Mouse (Mus musculus) liver, adult 2 months (tissue): ENCODE results near the gene Mylk. TPM values are rescaled to one million over a fixed set of nuclear protein-coding genes. Genes with fewer than 3 reads are reported as not detected.
A peak's percentile ranks its signal among the peaks of the same experiment; 100 is the strongest.

ENCODE experiments used
- DNase-seq: peaks from one replicate; pipeline ENCODE4 v3.0.0-alpha.2; 2011; ENCODE audit warnings: low read depth, low spot score; ENCODE audit errors: extremely low read depth
- H3K27ac ChIP-seq: fragments of 200-500 bp; replicated peaks from 2 replicates; pipeline ENCODE4 v1.5.1; 2012; ENCODE audit warnings: low read depth, mild to moderate bottlenecking, control low read depth, inconsistent platforms, low read length; ENCODE audit not compliant: insufficient read depth
- H3K27me3 ChIP-seq: fragments of 200-500 bp; 2 replicates; pipeline ENCODE4 v1.6.1; 2012; ENCODE audit warnings: mild to moderate bottlenecking, moderate library complexity, low read length, inconsistent platforms; ENCODE audit not compliant: control insufficient read depth, insufficient read depth
- H3K36me3 ChIP-seq: fragments of 200-500 bp; 2 replicates; pipeline ENCODE4 v1.6.1; 2012; ENCODE audit warnings: low read length, inconsistent platforms; ENCODE audit not compliant: control insufficient read depth, insufficient read depth
- H3K4me1 ChIP-seq: fragments of 200-500 bp; 2 replicates; pipeline ENCODE4 v1.6.1; 2011; ENCODE audit warnings: low read length; ENCODE audit not compliant: control insufficient read depth, insufficient read depth
- H3K4me3 ChIP-seq: fragments of 200-500 bp; 2 replicates; pipeline ENCODE4 v1.5.1; 2011; ENCODE audit warnings: low read depth, mild to moderate bottlenecking, control low read depth, low read length, moderate library complexity; ENCODE audit not compliant: insufficient read depth
- H3K79me2 ChIP-seq: fragments of 200-500 bp; 2 replicates; pipeline ENCODE4 v1.6.1; 2012; ENCODE audit warnings: inconsistent platforms, mild to moderate bottlenecking, low read length, moderate library complexity; ENCODE audit not compliant: control insufficient read depth, insufficient read depth
- H3K9ac ChIP-seq: fragments of 200-500 bp; 2 replicates; pipeline ENCODE4 v1.6.1; 2012; ENCODE audit warnings: low read depth, mild to moderate bottlenecking, control low read depth, inconsistent platforms, low read length
- CTCF ChIP-seq: fragments of 200-500 bp; IDR thresholded peaks from 2 replicates; pipeline ENCODE4 v1.5.1; 2011; ENCODE audit warnings: low read depth, low read length, control low read depth
- POLR2A ChIP-seq: fragments of 200-500 bp; IDR thresholded peaks from 2 replicates; pipeline ENCODE4 v1.6.1; 2011; ENCODE audit warnings: low read length, control low read depth; ENCODE audit not compliant: insufficient read depth; ENCODE audit errors: extremely low read depth
- WGBS: fragments of 180-500 bp; shearing (Covaris S2); methylation state at CpG from one replicate; pipeline ENCODE4 v1.1.7; 2018; 5-methylcytosine and 5-hydroxymethylcytosine counted together
- polyA plus RNA-seq: library from polyadenylated mRNA; depleted of rRNA; stranded (reverse); fragments of >200 nt; gene quantifications from 2 replicates; pipeline ENCODE4 v1.2.3, GENCODE M21; 2012
- total RNA-seq: library from RNA; depleted of rRNA; stranded (reverse); fragments of >200 nt; gene quantifications from 2 replicates; pipeline ENCODE4 v1.2.3, GENCODE M21; 2014

The Mylk gene
- total and polyA plus RNA-seq, 2 experiments, result 33.0 to 37.7 TPM

GRCm38 (mm10) chr16:34772445-34773032 is 27.5 kb downstream of the Mylk start:
- no peak overlapping the region for H3K4me3 ChIP-seq
- no peaks in the 10 kb centered on the region for H3K4me1 ChIP-seq
- 84% methylated on average over 4 of the region's 4 CpGs for WGBS
- no peak overlapping the region for H3K27ac ChIP-seq
- H3K79me2 ChIP-seq, result peaks cover 2% of the 10 kb centered on the region; the same call in 1 of the 2 replicates
- no peak for DNase-seq
- H3K36me3 ChIP-seq, result no peaks in the 10 kb centered on the region
- H3K9ac ChIP-seq, result no peak overlapping the region
- TF ChIP-seq POLR2A (no peak), CTCF (no peak)
- no peaks in the 10 kb centered on the region for H3K27me3 ChIP-seq

GRCm38 (mm10) chr16:34782442-34782841 is 37.4 kb downstream of the Mylk start:
- Histone ChIP-seq H3K27me3 (no peaks in the 10 kb centered on the region), H3K4me3 (no peak overlapping the region), H3K36me3 (no peaks in the 10 kb centered on the region; the same call in 1 of the 2 replicates), H3K4me1 (no peaks in the 10 kb centered on the region), H3K27ac (no peak overlapping the region), H3K9ac (no peak overlapping the region), H3K79me2 (no peaks in the 10 kb centered on the region; the same call in 1 of the 2 replicates)
- 92% methylated on average over 1 of the region's 1 CpGs for WGBS
- no peak for DNase-seq
- no peak for TF ChIP-seq POLR2A
- TF ChIP-seq CTCF, result no peak

- TF ChIP-seq CTCF, result no peak
- TF ChIP-seq POLR2A, result no peak
- Histone ChIP-seq H3K4me3 (no peak overlapping the region), H3K79me2 (no peaks in the 10 kb centered on the region; the same call in 1 of the 2 replicates), H3K27me3 (no peaks in the 10 kb centered on the region), H3K9ac (no peak overlapping the region), H3K36me3 (no peaks in the 10 kb centered on the region; the same call in 1 of the 2 replicates), H3K27ac (no peak overlapping the region), H3K4me1 (no peaks in the 10 kb centered on the region)
- WGBS, result 69% methylated on average over 5 of the region's 5 CpGs
- peak; percentile 11 for DNase-seq
Observed at GRCm38 (mm10) chr16:34783536-34783935, 38.5 kb downstream of the Mylk start.

GRCm38 (mm10) chr16:34784675-34785074 is 39.7 kb downstream of the Mylk start:
- Histone ChIP-seq H3K27ac (no peak overlapping the region), H3K4me1 (no peaks in the 10 kb centered on the region), H3K9ac (no peak overlapping the region), H3K27me3 (no peaks in the 10 kb centered on the region), H3K4me3 (no peak overlapping the region), H3K79me2 (no peaks in the 10 kb centered on the region; the same call in 1 of the 2 replicates), H3K36me3 (no peaks in the 10 kb centered on the region; the same call in 1 of the 2 replicates)
- DNase-seq, result no peak
- 84% methylated on average over 4 of the region's 4 CpGs for WGBS
- TF ChIP-seq POLR2A, result no peak
- TF ChIP-seq CTCF, result no peak

GRCm38 (mm10) chr16:34792555-34792954 is 47.5 kb downstream of the Mylk start:
- 94% methylated on average over 1 of the region's 1 CpGs for WGBS
- no peak overlapping the region for H3K9ac ChIP-seq
- no peak for DNase-seq
- H3K79me2 ChIP-seq, result peaks cover 4% of the 10 kb centered on the region; the same call in 1 of the 2 replicates
- no peaks in the 10 kb centered on the region for H3K27me3 ChIP-seq
- no peak overlapping the region for H3K4me3 ChIP-seq
- H3K27ac ChIP-seq, result no peak overlapping the region
- no peaks in the 10 kb centered on the region for H3K36me3 ChIP-seq
- no peaks in the 10 kb centered on the region; the same call in 1 of the 2 replicates for H3K4me1 ChIP-seq
- TF ChIP-seq CTCF, result no peak
- no peak for TF ChIP-seq POLR2A

GRCm38 (mm10) chr16:34793000-34793399 is 48.0 kb downstream of the Mylk start:
- no peaks in the 10 kb centered on the region; the same call in 1 of the 2 replicates for H3K4me1 ChIP-seq
- TF ChIP-seq POLR2A (no peak), CTCF (no peak)
- 87% methylated on average over 5 of the region's 5 CpGs for WGBS
- H3K36me3 ChIP-seq, result no peaks in the 10 kb centered on the region
- H3K27me3 ChIP-seq, result no peaks in the 10 kb centered on the region
- no peak overlapping the region for H3K9ac ChIP-seq
- DNase-seq, result peak; percentile 52
- no peak overlapping the region for H3K4me3 ChIP-seq
- H3K27ac ChIP-seq, result no peak overlapping the region
- H3K79me2 ChIP-seq, result peaks cover 4% of the 10 kb centered on the region; the same call in 1 of the 2 replicates
